Mouse (Mus musculus) liver, embryonic 14.5 days (tissue): ENCODE data around the gene Xrcc5.

Experiments
- CTCF ChIP-seq: IDR thresholded peaks from 2 replicates; pipeline ENCODE4 v1.5.1; 2016; ENCODE audit warnings: antibody characterized with exemption, low read depth, control low read depth
- EP300 ChIP-seq: IDR thresholded peaks from 2 replicates; pipeline ENCODE4 v1.6.1; 2016; ENCODE audit warnings: antibody characterized with exemption, low read depth

- TF ChIP-seq CTCF (no peak), EP300 (no peak)
Measured at GRCm38 (mm10) chr1:72312701-72313398, 5.6 kb downstream of the Xrcc5 start.
